Mouse (Mus musculus) liver, embryonic 12.5 days (tissue): ENCODE measurements around the gene Nhs. TPM values are rescaled to one million over a fixed set of nuclear protein-coding genes. Genes with fewer than 3 reads are reported as not detected.
A peak's percentile ranks its signal among the peaks of the same experiment; 100 is the strongest.

Experiments
- ATAC-seq: fragments of 200-750 bp; cut with Nextera tagmentation; 2 replicates; pipeline ENCODE4 v1.8.0; 2017; ENCODE audit warnings: moderate number of reproducible peaks, mild to moderate bottlenecking, moderate library complexity
- H3K27ac ChIP-seq: fragments of 300-500 bp; sonication (generic); 2 replicates; pipeline ENCODE4 v1.5.1; 2016; ENCODE audit warnings: mild to moderate bottlenecking
- H3K27me3 ChIP-seq: fragments of 300-500 bp; sonication (generic); replicated peaks from 2 replicates; pipeline ENCODE4 v1.6.1; 2016; ENCODE audit warnings: mild to moderate bottlenecking, moderate library complexity
- H3K36me3 ChIP-seq: fragments of 300-500 bp; sonication (generic); 2 replicates; pipeline ENCODE4 v1.6.1; 2016; ENCODE audit warnings: mild to moderate bottlenecking, moderate library complexity
- H3K4me1 ChIP-seq: fragments of 300-500 bp; sonication (generic); 2 replicates; pipeline ENCODE4 v1.6.1; 2016
- H3K4me2 ChIP-seq: fragments of 300-500 bp; sonication (generic); 2 replicates; pipeline ENCODE4 v1.6.1; 2016; ENCODE audit warnings: mild to moderate bottlenecking, moderate library complexity
- H3K4me3 ChIP-seq: fragments of 300-500 bp; sonication (generic); 2 replicates; pipeline ENCODE4 v1.5.1; 2016; ENCODE audit warnings: mild to moderate bottlenecking, moderate library complexity
- H3K9ac ChIP-seq: fragments of 300-500 bp; sonication (generic); 2 replicates; pipeline ENCODE4 v1.6.1; 2016; ENCODE audit warnings: mild to moderate bottlenecking, moderate library complexity
- H3K9me3 ChIP-seq: fragments of 300-500 bp; sonication (generic); replicated peaks from 2 replicates; pipeline ENCODE4 v1.6.1; 2016; ENCODE audit warnings: mild to moderate bottlenecking, moderate library complexity
- WGBS: fragments of 180-500 bp; shearing (Covaris S2); methylation state at CpG from one replicate; pipeline ENCODE4 v1.1.7; 2016; ENCODE audit not compliant: insufficient replicate concordance; 5-methylcytosine and 5-hydroxymethylcytosine counted together
- polyA plus RNA-seq: library from polyadenylated mRNA; unstranded; fragments of >200 nt; fragmentation: Nextera tagmentation; extraction: Ambion mirVana; gene quantifications from 2 replicates; pipeline ENCODE4 v1.2.1, GENCODE M21; 2016

The Nhs gene
- polyA plus RNA-seq, 1 experiment from 2014 or later, result 0.24 TPM

- ATAC-seq, result no peak
Measured at GRCm38 (mm10) chrX:162085062-162085896, 74.3 kb downstream of the Nhs start.

GRCm38 (mm10) chrX:162063164-162063563 is 96.4 kb downstream of the Nhs start:
- Histone ChIP-seq H3K4me1 (no peaks in the 10 kb centered on the region), H3K9ac (no peak overlapping the region), H3K4me2 (no peak overlapping the region), H3K27me3 (no peaks in the 10 kb centered on the region), H3K36me3 (no peaks in the 10 kb centered on the region), H3K9me3 (no peaks in the 10 kb centered on the region), H3K4me3 (no peak overlapping the region), H3K27ac (no peak overlapping the region)
- 52% methylated on average over 2 of the region's 2 CpGs for WGBS
- no peak for ATAC-seq

More at GRCm38 (mm10) chrX:162085062-162085896, 74.3 kb downstream of the Nhs start:
- H3K4me2 ChIP-seq, result no peak overlapping the region
- no peak overlapping the region for H3K27ac ChIP-seq
- WGBS, result 78% methylated on average over 4 of the region's 4 CpGs
- no peaks in the 10 kb centered on the region for H3K9me3 ChIP-seq
- H3K27me3 ChIP-seq, result peaks cover 3% of the 10 kb centered on the region; the same call in 1 of the 2 replicates
- H3K4me3 ChIP-seq, result no peak overlapping the region
- H3K9ac ChIP-seq, result no peak overlapping the region
- no peaks in the 10 kb centered on the region for H3K36me3 ChIP-seq
- no peaks in the 10 kb centered on the region for H3K4me1 ChIP-seq

DNA sequence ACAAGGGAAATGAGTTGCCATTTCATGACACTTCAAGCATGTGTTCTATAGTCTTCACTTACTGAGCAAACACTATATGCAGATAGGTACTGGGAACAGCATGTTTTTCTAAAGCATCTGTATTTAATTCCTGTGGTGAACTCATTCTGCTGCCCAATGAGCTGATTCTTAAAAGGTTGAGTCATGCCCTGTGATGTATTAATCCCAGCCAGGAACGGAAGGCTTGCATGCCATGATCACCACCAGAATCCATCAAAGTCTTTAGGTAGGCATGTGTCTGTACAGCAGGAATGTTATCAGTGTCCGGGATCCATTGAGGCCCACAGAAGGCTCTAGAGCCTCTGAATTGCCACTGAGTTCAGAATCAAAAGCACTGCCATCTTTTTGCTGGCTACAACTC is 103.9 kb downstream of the Nhs start:
- no peak overlapping the region for H3K27ac ChIP-seq
- H3K4me1 ChIP-seq, result no peaks in the 10 kb centered on the region
- no peak overlapping the region for H3K4me3 ChIP-seq
- H3K9ac ChIP-seq, result no peak overlapping the region
- H3K27me3 ChIP-seq, result peaks cover 14% of the 10 kb centered on the region; the same call in 1 of the 2 replicates
- no peak overlapping the region for H3K4me2 ChIP-seq
- ATAC-seq, result no peak
- 71% methylated on average over 2 of the region's 2 CpGs for WGBS
- H3K9me3 ChIP-seq, result no peaks in the 10 kb centered on the region
- H3K36me3 ChIP-seq, result no peaks in the 10 kb centered on the region

- Histone ChIP-seq H3K36me3 (no peaks in the 10 kb centered on the region), H3K9me3 (no peaks in the 10 kb centered on the region), H3K4me3 (no peak overlapping the region), H3K9ac (no peak overlapping the region), H3K27me3 (peaks cover 22% of the 10 kb centered on the region; the same call in 1 of the 2 replicates), H3K4me2 (no peak overlapping the region), H3K27ac (no peak overlapping the region), H3K4me1 (no peaks in the 10 kb centered on the region)
- ATAC-seq, result no peak
- 63% methylated on average over 5 of the region's 5 CpGs for WGBS
Measured at GRCm38 (mm10) chrX:162053566-162053965, 106.0 kb downstream of the Nhs start.

GRCm38 (mm10) chrX:162052534-162052933 is 107.0 kb downstream of the Nhs start:
- peaks cover 23% of the 10 kb centered on the region; the same call in 1 of the 2 replicates for H3K27me3 ChIP-seq
- WGBS, result 71% methylated on average over 1 of the region's 1 CpGs
- no peaks in the 10 kb centered on the region for H3K36me3 ChIP-seq
- H3K4me1 ChIP-seq, result no peaks in the 10 kb centered on the region
- no peak overlapping the region for H3K9ac ChIP-seq
- no peak overlapping the region for H3K4me3 ChIP-seq
- H3K27ac ChIP-seq, result no peak overlapping the region
- no peaks in the 10 kb centered on the region for H3K9me3 ChIP-seq
- no peak for ATAC-seq
- no peak overlapping the region for H3K4me2 ChIP-seq

DNA sequence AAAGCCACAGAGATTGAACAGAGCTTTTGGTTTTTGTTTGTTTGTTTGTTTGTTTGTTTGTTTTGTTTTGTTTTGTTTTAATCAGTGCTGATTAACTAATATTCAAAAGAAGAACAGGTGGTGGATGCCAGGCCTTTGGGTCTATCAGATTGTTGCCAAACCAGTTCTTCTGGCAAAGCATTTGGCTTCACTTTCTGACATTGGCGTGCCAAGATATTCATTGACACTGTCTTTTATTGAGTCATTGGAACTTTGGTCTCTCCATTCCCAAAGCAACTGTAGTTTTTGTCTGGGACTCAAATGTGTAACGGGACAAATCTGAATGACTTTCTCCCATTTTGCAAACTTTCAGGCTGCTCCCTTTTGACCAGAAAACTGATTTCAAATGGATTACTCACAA is 109.9 kb downstream of the Nhs start:
- Histone ChIP-seq H3K27ac (no peak overlapping the region), H3K4me1 (no peaks in the 10 kb centered on the region), H3K9ac (no peak overlapping the region), H3K4me2 (no peak overlapping the region), H3K27me3 (peaks cover 28% of the 10 kb centered on the region; the same call in 1 of the 2 replicates), H3K36me3 (no peaks in the 10 kb centered on the region), H3K9me3 (no peaks in the 10 kb centered on the region), H3K4me3 (no peak overlapping the region)
- ATAC-seq, result no peak
- WGBS, result 62% methylated on average over 2 of the region's 2 CpGs

DNA sequence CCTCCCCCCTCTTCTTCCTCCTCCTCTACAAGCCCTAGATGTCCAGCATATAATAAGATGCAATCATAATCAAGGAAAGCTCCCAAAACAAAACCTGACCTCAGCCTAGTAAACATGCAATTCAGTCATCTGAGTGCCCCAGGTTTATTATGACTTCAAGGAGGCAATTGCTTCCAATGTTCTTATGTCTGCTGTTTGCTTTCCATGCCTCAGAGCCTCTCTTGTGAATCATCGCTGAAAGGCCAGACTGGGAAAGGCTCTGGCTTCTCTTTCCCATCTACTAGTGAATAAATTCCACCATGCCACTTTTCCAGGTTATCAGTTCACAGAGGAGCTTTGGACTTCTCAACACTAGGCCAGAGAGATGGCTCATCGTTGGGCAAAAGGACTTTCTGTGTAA is 114.0 kb downstream of the Nhs start:
- Histone ChIP-seq H3K4me2 (no peak overlapping the region), H3K27me3 (peaks cover 21% of the 10 kb centered on the region; the same call in 1 of the 2 replicates), H3K4me3 (no peak overlapping the region), H3K9me3 (no peaks in the 10 kb centered on the region), H3K4me1 (no peaks in the 10 kb centered on the region), H3K9ac (no peak overlapping the region), H3K36me3 (no peaks in the 10 kb centered on the region), H3K27ac (no peak overlapping the region)
- WGBS, result 69% methylated on average over 2 of the region's 2 CpGs
- ATAC-seq, result no peak

DNA sequence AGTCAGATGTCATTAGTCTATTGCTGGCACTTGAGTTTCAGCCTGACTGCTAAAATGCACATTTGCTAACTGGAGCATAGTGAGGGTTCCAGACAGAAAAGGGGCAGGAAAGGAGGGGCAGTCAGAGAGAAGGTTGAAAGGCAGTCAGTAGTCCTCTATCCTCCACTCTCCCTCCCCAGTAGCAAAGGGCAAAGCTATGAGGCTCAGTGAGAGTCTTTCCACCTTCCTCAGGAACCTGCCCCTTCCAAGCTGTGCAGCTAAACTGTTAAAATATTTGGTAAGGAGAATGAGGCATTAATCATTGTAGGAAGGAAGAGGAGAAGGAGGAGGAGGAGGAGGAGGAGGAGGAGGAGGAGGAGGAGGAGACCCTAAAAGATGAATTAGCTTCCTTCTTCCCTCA is 115.4 kb downstream of the Nhs start:
- H3K9me3 ChIP-seq, result no peaks in the 10 kb centered on the region
- H3K4me1 ChIP-seq, result no peaks in the 10 kb centered on the region
- H3K4me3 ChIP-seq, result no peak overlapping the region
- peaks cover 14% of the 10 kb centered on the region; the same call in 1 of the 2 replicates for H3K27me3 ChIP-seq
- H3K36me3 ChIP-seq, result no peaks in the 10 kb centered on the region
- no peak overlapping the region for H3K9ac ChIP-seq
- no peak overlapping the region for H3K27ac ChIP-seq
- H3K4me2 ChIP-seq, result no peak overlapping the region
- ATAC-seq, result no peak

- WGBS, result 24% methylated on average over 13 of the region's 13 CpGs
- Histone ChIP-seq H3K27me3 (peaks cover 4% of the 10 kb centered on the region), H3K4me3 (no peak overlapping the region), H3K4me2 (peak overlapping the region; percentile 27), H3K9me3 (no peaks in the 10 kb centered on the region), H3K4me1 (peaks cover 6% of the 10 kb centered on the region; the same call in 1 of the 2 replicates), H3K27ac (no peak overlapping the region), H3K36me3 (no peaks in the 10 kb centered on the region), H3K9ac (no peak overlapping the region)
- peak; percentile 73 for ATAC-seq
Measured at GRCm38 (mm10) chrX:162025210-162025953, 134.1 kb downstream of the Nhs start.

DNA sequence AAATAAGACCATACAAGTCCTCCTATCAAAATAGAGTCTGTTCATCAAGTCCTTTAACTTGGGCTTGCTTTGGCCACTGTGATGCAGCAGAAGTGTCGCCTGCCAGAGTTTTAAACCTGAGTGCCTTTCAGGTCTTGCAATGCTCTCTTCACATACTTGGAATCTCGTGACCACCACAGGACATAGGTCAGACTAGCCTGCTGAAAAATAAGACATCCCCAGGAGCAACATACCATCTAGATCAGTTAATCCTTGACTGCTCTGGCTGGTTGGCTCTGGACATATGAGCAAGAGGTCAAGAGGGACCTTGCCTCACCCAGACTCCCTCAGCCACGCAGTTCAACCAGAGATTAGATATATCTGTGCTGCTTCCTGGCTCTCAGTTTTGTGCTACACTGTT is 137.8 kb downstream of the Nhs start:
- Histone ChIP-seq H3K9me3 (no peaks in the 10 kb centered on the region), H3K4me3 (no peak overlapping the region), H3K4me1 (peaks cover 6% of the 10 kb centered on the region; the same call in 1 of the 2 replicates), H3K9ac (no peak overlapping the region), H3K36me3 (no peaks in the 10 kb centered on the region), H3K4me2 (no peak overlapping the region), H3K27me3 (peaks cover 10% of the 10 kb centered on the region), H3K27ac (no peak overlapping the region)
- ATAC-seq, result no peak
- 47% methylated on average over 3 of the region's 3 CpGs for WGBS

DNA sequence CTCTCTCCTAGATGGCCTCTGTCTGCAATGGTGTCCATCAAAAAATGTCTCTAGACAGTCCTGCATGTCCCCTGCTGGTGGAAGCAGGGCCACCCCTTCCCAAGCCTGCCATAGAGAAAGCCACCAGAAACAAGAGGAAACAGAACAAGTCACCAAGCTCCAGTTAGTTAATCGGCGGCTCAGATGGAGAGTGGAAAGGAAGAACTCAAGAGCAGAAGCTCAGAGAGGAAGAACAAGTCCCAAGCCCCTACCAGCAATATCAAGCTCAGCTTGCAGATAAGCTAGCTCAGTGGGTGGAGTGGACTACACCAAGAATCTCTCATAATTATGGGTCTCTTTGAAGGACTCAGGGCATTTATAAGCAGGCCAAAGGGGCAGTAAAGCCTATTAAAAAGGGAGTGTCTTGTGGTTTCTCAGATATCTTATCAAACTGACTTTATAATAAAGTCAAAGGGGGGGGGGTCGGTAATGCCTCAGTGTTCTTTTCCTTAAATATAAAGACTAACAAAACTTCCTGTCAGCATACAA is 139.4 kb downstream of the Nhs start:
- WGBS, result 16% methylated on average over 3 of the region's 3 CpGs
- Histone ChIP-seq H3K27me3 (peaks cover 16% of the 10 kb centered on the region), H3K27ac (no peak overlapping the region), H3K4me2 (no peak overlapping the region), H3K9me3 (no peaks in the 10 kb centered on the region), H3K4me3 (no peak overlapping the region), H3K9ac (no peak overlapping the region), H3K4me1 (no peaks in the 10 kb centered on the region; the same call in 1 of the 2 replicates), H3K36me3 (no peaks in the 10 kb centered on the region)
- ATAC-seq, result no peak

DNA sequence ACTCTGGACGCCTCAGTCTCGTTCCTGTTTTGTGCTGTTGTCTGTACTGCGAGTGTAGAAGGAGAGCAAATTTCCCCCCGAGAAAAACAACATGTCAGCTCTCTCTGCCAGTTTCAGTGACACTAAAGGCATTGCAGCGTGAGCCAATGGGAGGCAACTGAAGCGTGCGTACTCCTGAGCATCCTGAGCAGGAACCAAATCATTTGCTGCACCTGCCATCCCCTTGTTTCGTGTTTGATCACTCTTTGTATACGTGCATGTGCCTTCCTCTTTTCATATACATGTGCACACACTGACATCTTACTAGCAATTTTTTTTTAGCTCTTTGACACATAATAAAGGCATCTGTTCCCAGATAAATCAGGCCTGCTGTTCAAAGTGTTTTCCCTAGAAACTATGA is 142.1 kb downstream of the Nhs start:
- Histone ChIP-seq H3K27ac (no peak overlapping the region), H3K4me3 (no peak overlapping the region), H3K4me1 (no peaks in the 10 kb centered on the region), H3K9me3 (no peaks in the 10 kb centered on the region), H3K27me3 (peaks cover 21% of the 10 kb centered on the region), H3K4me2 (no peak overlapping the region), H3K9ac (no peak overlapping the region), H3K36me3 (no peaks in the 10 kb centered on the region)
- no peak for ATAC-seq
- WGBS, result 61% methylated on average over 9 of the region's 9 CpGs
